Mouse (Mus musculus): ENCODE measurements around the gene Pdik1l.

DNA sequence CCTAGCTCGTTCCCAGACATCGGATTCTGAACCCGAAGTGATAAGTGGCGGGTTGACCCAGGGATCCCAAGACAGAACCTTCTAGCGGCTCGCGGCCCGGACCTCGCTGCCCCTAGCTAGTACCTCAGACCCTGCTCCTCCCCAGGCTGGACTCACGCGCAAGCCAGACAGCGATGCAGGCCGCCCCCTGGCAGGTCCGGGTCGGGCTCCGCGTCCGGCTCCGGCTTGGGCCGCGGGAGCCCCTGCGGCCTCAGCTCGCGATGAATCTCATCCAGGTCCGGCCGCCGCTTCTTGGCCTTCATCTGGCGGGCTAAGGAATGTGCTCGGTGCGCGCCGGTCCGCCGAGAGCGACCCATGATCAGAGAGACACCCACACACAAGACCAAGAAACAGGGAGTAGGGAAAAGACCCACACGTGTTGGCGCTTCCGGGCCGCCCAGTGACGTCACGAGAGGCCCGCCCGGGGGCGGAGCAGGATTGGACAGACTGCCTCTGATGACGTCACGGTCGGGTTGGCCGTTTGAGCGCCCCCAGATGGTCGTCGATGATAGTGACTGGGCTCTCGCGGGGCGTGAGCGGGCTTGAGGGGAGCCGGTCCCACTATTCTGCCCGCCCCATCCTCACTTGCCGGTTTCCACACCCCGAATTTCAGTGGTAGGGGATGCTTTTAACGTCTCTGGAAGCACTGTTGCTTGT, 42.4 kb downstream of the Pdik1l start, which contains the start of gene Zfp593:
- TF ChIP-seq CTCF (IDR thresholded peaks at IDR 0.05; ENCODE audit: borderline replicate concordance, insufficient read depth, low read depth, low read length) (peak; percentile 76), POLR2A (IDR thresholded peaks at IDR 0.05; ENCODE audit: borderline replicate concordance, insufficient read depth, low read length) (peak; percentile 48; the same call in 1 of the 2 replicates)
